Mouse (Mus musculus): ENCODE data around the gene Gab1.

Gab1 gene

GRCm38 (mm10) chr8:80738388-80739154 lies 141.7 kb downstream of the Gab1 start:
- peak; percentile 35 for DNase-seq

- no peak for DNase-seq
These were observed 142.3 kb downstream of the Gab1 start for GRCm38 (mm10) chr8:80738046-80738387.

- DNase-seq: no peak
These were observed 148.0 kb downstream of the Gab1 start for GRCm38 (mm10) chr8:80732326-80732725.

GRCm38 (mm10) chr8:80714461-80714860 lies 165.9 kb downstream of the Gab1 start:
- DNase-seq: no peak
